Mouse (Mus musculus) MEL (cell line): ENCODE measurements at regions not wholly inside any gene's neighbourhood (a gene's known extent, or its start where the extent isn't known, plus 50 kb on each side); places are given as distances from the start of the nearest gene placed in this dataset.

Experiments
- DNase-seq: peaks from one replicate; pipeline ENCODE4 v3.0.0; 2011; ENCODE audit warnings: low read depth, low spot score
- H3K27ac ChIP-seq: 2 replicates; pipeline ENCODE4 v1.5.1; 2012; ENCODE audit warnings: low read depth, mild to moderate bottlenecking, control low read depth, low read length, moderate library complexity; ENCODE audit not compliant: control insufficient read depth
- H3K27me3 ChIP-seq, 2 experiments: fragments of 150-350 bp in 1 of 2; sonication (generic) in 1 of 2; 2 replicates each; pipeline ENCODE4 v1.6.1; 2012; ENCODE audit warnings: low read length in 2 of 2, mild to moderate bottlenecking in 2 of 2, improper control_type of control experiment in 1 of 2, moderate library complexity in 1 of 2; ENCODE audit not compliant: insufficient read depth in 2 of 2, control insufficient read depth in 1 of 2
- H3K36me3 ChIP-seq, 2 experiments: 2 replicates each; pipeline ENCODE4 v1.6.1; 2012 to 2014; ENCODE audit warnings: low read length in 2 of 2, improper control_type of control experiment in 1 of 2, inconsistent platforms in 1 of 2, mild to moderate bottlenecking in 1 of 2; ENCODE audit not compliant: insufficient read depth in 2 of 2, control insufficient read depth in 1 of 2
- H3K4me1 ChIP-seq, 2 experiments: fragments of 150-350 bp in 1 of 2; sonication (generic) in 1 of 2; 2 replicates each; pipeline ENCODE4 v1.6.1; 2012; ENCODE audit warnings: low read length in 2 of 2, improper control_type of control experiment in 1 of 2, mild to moderate bottlenecking in 1 of 2; ENCODE audit not compliant: insufficient read depth in 2 of 2, control insufficient read depth in 1 of 2
- H3K4me3 ChIP-seq, 2 experiments: fragments of 150-350 bp in 1 of 2; sonication (generic) in 1 of 2; 2 replicates each; pipeline ENCODE4 v1.5.1; 2012; ENCODE audit warnings: low read depth in 2 of 2, low read length in 2 of 2, mild to moderate bottlenecking in 2 of 2, moderate library complexity in 2 of 2, control low read depth in 1 of 2, improper control_type of control experiment in 1 of 2; ENCODE audit not compliant: control insufficient read depth in 1 of 2, insufficient read depth in 1 of 2
- H3K79me2 ChIP-seq: 2 replicates; pipeline ENCODE4 v1.6.1; 2012; ENCODE audit warnings: mild to moderate bottlenecking, low read length, moderate library complexity; ENCODE audit not compliant: control insufficient read depth, poor library complexity, insufficient read depth
- H3K9ac ChIP-seq: 2 replicates; pipeline ENCODE4 v1.6.1; 2012; ENCODE audit warnings: low read depth, mild to moderate bottlenecking, control low read depth, low read length, moderate library complexity; ENCODE audit not compliant: control insufficient read depth, poor library complexity, severe bottlenecking
- H3K9me3 ChIP-seq: fragments of 150-350 bp; sonication (generic); replicated peaks from 2 replicates; pipeline ENCODE4 v1.6.1; 2012; ENCODE audit warnings: mild to moderate bottlenecking, low read length, improper control_type of control experiment, moderate library complexity; ENCODE audit not compliant: insufficient read depth
- BHLHE40 ChIP-seq: IDR thresholded peaks from 2 replicates; pipeline ENCODE4 v1.6.1; 2012; ENCODE audit warnings: low read depth, mild to moderate bottlenecking, inconsistent platforms, low read length, improper control_type of control experiment, borderline replicate concordance
- EP300 ChIP-seq, 2 experiments: IDR thresholded peaks; 2 replicates each; pipeline ENCODE4 v1.6.1; 2011; ENCODE audit warnings: improper control_type of control experiment in 2 of 2, low read length in 2 of 2, low read depth in 1 of 2, mild to moderate bottlenecking in 1 of 2
- ETS1 ChIP-seq: IDR thresholded peaks from 2 replicates; pipeline ENCODE4 v1.6.1; 2012; ENCODE audit warnings: low read depth, mild to moderate bottlenecking, inconsistent platforms, low read length, improper control_type of control experiment, moderate library complexity
- GATA1 ChIP-seq: IDR thresholded peaks from 2 replicates; pipeline ENCODE4 v1.6.1; 2011; ENCODE audit warnings: low read depth, low read length, improper control_type of control experiment
- KAT2A ChIP-seq: conservative IDR thresholded peaks from 2 replicates; pipeline ENCODE4 v1.6.1; 2012; ENCODE audit warnings: low read depth, low read length, improper control_type of control experiment, inconsistent platforms
- MAFK ChIP-seq: IDR thresholded peaks from 2 replicates; pipeline ENCODE4 v1.6.1; 2011; ENCODE audit warnings: low read depth, mild to moderate bottlenecking, low read length, improper control_type of control experiment, borderline replicate concordance
- MAX ChIP-seq: IDR thresholded peaks from 2 replicates; pipeline ENCODE4 v1.6.1; 2011; ENCODE audit warnings: low read length, improper control_type of control experiment
- MAZ ChIP-seq: IDR thresholded peaks from 2 replicates; pipeline ENCODE4 v1.6.1; 2012; ENCODE audit warnings: low read depth, mild to moderate bottlenecking, inconsistent platforms, low read length, improper control_type of control experiment
- MYB ChIP-seq: IDR thresholded peaks from 2 replicates; pipeline ENCODE4 v1.6.1; 2011; ENCODE audit warnings: mild to moderate bottlenecking, low read depth, low read length, improper control_type of control experiment
- MYC ChIP-seq: IDR thresholded peaks from 2 replicates; pipeline ENCODE4 v1.6.1; 2011; ENCODE audit warnings: low read depth, mild to moderate bottlenecking, low read length, improper control_type of control experiment, moderate library complexity
- POLR2A ChIP-seq, 2 experiments: IDR thresholded peaks; 2 replicates each; pipeline ENCODE4 v1.6.1; 2011 to 2012; ENCODE audit warnings: low read length in 2 of 2, mild to moderate bottlenecking in 2 of 2, control low read depth in 1 of 2, improper control_type of control experiment in 1 of 2, low read depth in 1 of 2, moderate library complexity in 1 of 2; ENCODE audit not compliant: control insufficient read depth in 1 of 2, insufficient read depth in 1 of 2, poor library complexity in 1 of 2
- POLR2AphosphoS2 ChIP-seq: IDR thresholded peaks from 2 replicates; pipeline ENCODE4 v1.6.1; 2011; ENCODE audit warnings: low read length, improper control_type of control experiment
- POLR2AphosphoS5 ChIP-seq: IDR thresholded peaks from 2 replicates; pipeline ENCODE4 v1.6.1; 2012; ENCODE audit warnings: low read depth, borderline replicate concordance, mild to moderate bottlenecking, inconsistent platforms, low read length, moderate library complexity, mixed read lengths
- SIN3A ChIP-seq: IDR thresholded peaks from 2 replicates; pipeline ENCODE4 v1.6.1; 2012; ENCODE audit warnings: low read length, improper control_type of control experiment, inconsistent platforms
- TBP ChIP-seq: IDR thresholded peaks from 2 replicates; pipeline ENCODE4 v1.8.0; 2011; ENCODE audit warnings: low read depth, low read length, improper control_type of control experiment
- UBTF ChIP-seq: IDR thresholded peaks from 2 replicates; pipeline ENCODE4 v1.6.1; 2012; ENCODE audit warnings: low read depth, mild to moderate bottlenecking, inconsistent platforms, low read length, improper control_type of control experiment, moderate library complexity, borderline replicate concordance; ENCODE audit not compliant: insufficient read depth
- USF2 ChIP-seq, 2 experiments: IDR thresholded peaks; 2 replicates each; pipeline ENCODE4 v1.6.1; 2011 to 2012; ENCODE audit warnings: improper control_type of control experiment in 2 of 2, low read length in 2 of 2, borderline replicate concordance in 1 of 2, inconsistent platforms in 1 of 2, low read depth in 1 of 2, mild to moderate bottlenecking in 1 of 2; ENCODE audit not compliant: insufficient read depth in 1 of 2
- ZC3H11A ChIP-seq: IDR thresholded peaks from 2 replicates; pipeline ENCODE4 v1.6.1; 2012; ENCODE audit warnings: low read depth, mild to moderate bottlenecking, inconsistent platforms, low read length, improper control_type of control experiment
- ZMIZ1 ChIP-seq: IDR thresholded peaks from 2 replicates; pipeline ENCODE4 v1.6.1; 2012; ENCODE audit warnings: low read depth, mild to moderate bottlenecking, inconsistent platforms, low read length, improper control_type of control experiment, moderate library complexity

DNA sequence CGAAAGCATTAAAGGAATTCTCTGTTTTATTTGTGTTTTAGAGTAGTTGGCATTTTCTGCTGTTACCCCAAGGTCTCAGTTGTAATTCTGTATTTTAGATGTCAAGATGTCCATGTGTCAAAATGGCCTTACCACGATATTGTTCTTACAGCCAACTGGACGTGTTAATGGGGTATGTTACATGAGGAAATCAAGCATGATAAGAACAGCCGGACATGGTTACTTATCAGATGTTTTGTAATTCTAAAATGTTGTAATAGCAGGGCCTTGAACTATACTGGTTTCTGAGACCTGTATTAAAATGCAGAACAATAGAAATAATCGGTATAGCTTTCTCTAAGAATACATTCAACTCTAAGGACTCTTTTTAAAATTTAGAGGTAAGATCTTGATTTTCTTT, 201.3 kb downstream of the Foxo1 start:
- Histone ChIP-seq H3K9me3 (no peaks in the 10 kb centered on the region), H3K79me2 (no peaks in the 10 kb centered on the region), H3K4me1 (no peaks in the 10 kb centered on the region), H3K4me3 (no peak overlapping the region), H3K27me3 (no peaks in the 10 kb centered on the region), H3K27ac (no peak overlapping the region), H3K9ac (no peak overlapping the region), H3K36me3 (no peaks in the 10 kb centered on the region)
- no peak for TF ChIP-seq MAZ
- no peak for DNase-seq

DNA sequence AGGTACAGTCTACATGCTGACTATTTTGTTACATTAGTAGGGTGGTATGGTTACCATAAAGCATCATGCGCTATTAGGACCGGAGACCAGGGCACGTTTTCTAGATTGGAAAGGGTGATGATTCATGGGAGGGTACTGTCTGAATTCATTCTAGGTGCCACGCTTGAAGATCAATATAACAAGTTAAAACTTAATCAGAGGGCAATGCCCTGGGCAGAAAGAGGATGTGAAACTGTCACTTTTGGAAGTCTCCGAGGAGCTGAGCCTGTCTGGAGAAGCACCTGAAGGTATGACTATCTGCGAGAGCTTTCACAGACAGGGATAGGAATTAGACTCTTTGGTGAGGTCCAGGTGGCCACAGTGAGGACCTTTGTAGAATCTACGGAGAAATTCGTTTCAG, 200.2 kb downstream of the Foxo1 start:
- Histone ChIP-seq H3K9ac (no peak overlapping the region), H3K27ac (no peak overlapping the region), H3K9me3 (no peaks in the 10 kb centered on the region), H3K79me2 (no peaks in the 10 kb centered on the region), H3K27me3 (no peaks in the 10 kb centered on the region), H3K4me3 (no peak overlapping the region), H3K36me3 (no peaks in the 10 kb centered on the region), H3K4me1 (no peaks in the 10 kb centered on the region)
- DNase-seq, result no peak
- TF ChIP-seq MYB, result no peak
- TF ChIP-seq TBP, result no peak
- TF ChIP-seq POLR2AphosphoS2, result no peak
- no peak for TF ChIP-seq MAZ
- no peak for TF ChIP-seq EP300 (IDR thresholded peaks at IDR 0.05; ENCODE audit: low read depth in 1 of 2, low read length in 2 of 2)
- no peak for TF ChIP-seq ETS1
- TF ChIP-seq BHLHE40, result no peak
- TF ChIP-seq MYC, result no peak
- TF ChIP-seq POLR2AphosphoS5, result no peak
- TF ChIP-seq ZMIZ1, result no peak
- TF ChIP-seq MAX, result no peak
- no peak for TF ChIP-seq ZC3H11A
- TF ChIP-seq POLR2A (IDR thresholded peaks at IDR 0.05; ENCODE audit: control insufficient read depth in 1 of 2, insufficient read depth in 1 of 2, low read depth in 1 of 2, low read length in 2 of 2, poor library complexity in 1 of 2), result no peak
- TF ChIP-seq USF2 (IDR thresholded peaks at IDR 0.05; ENCODE audit: borderline replicate concordance in 1 of 2, insufficient read depth in 1 of 2, low read depth in 1 of 2, low read length in 2 of 2), result no peak
- TF ChIP-seq KAT2A, result no peak
- no peak for TF ChIP-seq MAFK
- TF ChIP-seq UBTF, result no peak
- no peak for TF ChIP-seq GATA1
- no peak for TF ChIP-seq SIN3A
